Mouse (Mus musculus): Measurements from ENCODE around the gene Bbs9. TPM values are rescaled to one million over a fixed set of nuclear protein-coding genes. Genes with fewer than 3 reads are reported as not detected.

The Bbs9 gene
- polyA plus RNA-seq, 1 experiment from 2014 or later: 15.0 TPM

GRCm38 (mm10) chr9:22627912-22628311 lies 152.4 kb downstream of the Bbs9 start:
- ATAC-seq (replicated peaks; ENCODE audit: insufficient number of reproducible peaks, low FRiP score, low TSS enrichment, low read depth) (no peak), DNase-seq (ENCODE audit: low spot score) (no peak)
- Histone ChIP-seq H3K9ac (replicated peaks; ENCODE audit: low read length) (no peak overlapping the region), H3K4me1 (ENCODE audit: control insufficient read depth, insufficient read depth, low read length) (no peaks in the 10 kb centered on the region), H3K4me2 (ENCODE audit: low read depth, low read length) (no peak overlapping the region), H3K27me3 (ENCODE audit: control insufficient read depth, insufficient read depth, low read length) (no peaks in the 10 kb centered on the region), H3K9me3 (replicated peaks; ENCODE audit: control insufficient read depth, low read length) (no peaks in the 10 kb centered on the region), H3K36me3 (replicated peaks; ENCODE audit: control insufficient read depth, insufficient read depth, low read depth, low read length) (no peaks in the 10 kb centered on the region), H3K27ac (replicated peaks; ENCODE audit: low read depth, low read length) (no peak overlapping the region), H3K4me3 (ENCODE audit: low read depth, low read length) (no peak overlapping the region)
- 75% methylated on average over 3 of the region's 3 CpGs for WGBS

GRCm38 (mm10) chr9:22632800-22633485 lies 157.4 kb downstream of the Bbs9 start:
- Histone ChIP-seq H3K9me3 (replicated peaks; ENCODE audit: control insufficient read depth, low read length) (no peaks in the 10 kb centered on the region), H3K36me3 (replicated peaks; ENCODE audit: control insufficient read depth, insufficient read depth, low read depth, low read length) (no peaks in the 10 kb centered on the region), H3K4me1 (ENCODE audit: control insufficient read depth, insufficient read depth, low read length) (no peaks in the 10 kb centered on the region), H3K27ac (replicated peaks; ENCODE audit: low read depth, low read length) (no peak overlapping the region), H3K4me2 (ENCODE audit: low read depth, low read length) (no peak overlapping the region), H3K4me3 (ENCODE audit: low read depth, low read length) (no peak overlapping the region), H3K9ac (replicated peaks; ENCODE audit: low read length) (no peak overlapping the region), H3K27me3 (ENCODE audit: control insufficient read depth, insufficient read depth, low read length) (no peaks in the 10 kb centered on the region)
- DNase-seq (ENCODE audit: low spot score) (no peak), ATAC-seq (replicated peaks; ENCODE audit: insufficient number of reproducible peaks, low FRiP score, low TSS enrichment, low read depth) (no peak)
- 91% methylated on average over 9 of the region's 9 CpGs for WGBS

GRCm38 (mm10) chr9:22638502-22638901 lies 163.0 kb downstream of the Bbs9 start:
- H3K9ac ChIP-seq (replicated peaks; ENCODE audit: low read length): no peak overlapping the region
- no peak overlapping the region for H3K27ac ChIP-seq (replicated peaks; ENCODE audit: low read depth, low read length)
- 92% methylated on average over 5 of the region's 5 CpGs for WGBS
- no peaks in the 10 kb centered on the region for H3K4me1 ChIP-seq (ENCODE audit: control insufficient read depth, insufficient read depth, low read length)
- no peaks in the 10 kb centered on the region for H3K36me3 ChIP-seq (replicated peaks; ENCODE audit: control insufficient read depth, insufficient read depth, low read depth, low read length)
- no peaks in the 10 kb centered on the region for H3K27me3 ChIP-seq (ENCODE audit: control insufficient read depth, insufficient read depth, low read length)
- ATAC-seq (replicated peaks; ENCODE audit: insufficient number of reproducible peaks, low FRiP score, low TSS enrichment, low read depth) (no peak), DNase-seq (ENCODE audit: low spot score) (no peak)
- H3K4me3 ChIP-seq (ENCODE audit: low read depth, low read length): no peak overlapping the region
- H3K4me2 ChIP-seq (ENCODE audit: low read depth, low read length): no peak overlapping the region
- H3K9me3 ChIP-seq (replicated peaks; ENCODE audit: control insufficient read depth, low read length): no peaks in the 10 kb centered on the region

DNA sequence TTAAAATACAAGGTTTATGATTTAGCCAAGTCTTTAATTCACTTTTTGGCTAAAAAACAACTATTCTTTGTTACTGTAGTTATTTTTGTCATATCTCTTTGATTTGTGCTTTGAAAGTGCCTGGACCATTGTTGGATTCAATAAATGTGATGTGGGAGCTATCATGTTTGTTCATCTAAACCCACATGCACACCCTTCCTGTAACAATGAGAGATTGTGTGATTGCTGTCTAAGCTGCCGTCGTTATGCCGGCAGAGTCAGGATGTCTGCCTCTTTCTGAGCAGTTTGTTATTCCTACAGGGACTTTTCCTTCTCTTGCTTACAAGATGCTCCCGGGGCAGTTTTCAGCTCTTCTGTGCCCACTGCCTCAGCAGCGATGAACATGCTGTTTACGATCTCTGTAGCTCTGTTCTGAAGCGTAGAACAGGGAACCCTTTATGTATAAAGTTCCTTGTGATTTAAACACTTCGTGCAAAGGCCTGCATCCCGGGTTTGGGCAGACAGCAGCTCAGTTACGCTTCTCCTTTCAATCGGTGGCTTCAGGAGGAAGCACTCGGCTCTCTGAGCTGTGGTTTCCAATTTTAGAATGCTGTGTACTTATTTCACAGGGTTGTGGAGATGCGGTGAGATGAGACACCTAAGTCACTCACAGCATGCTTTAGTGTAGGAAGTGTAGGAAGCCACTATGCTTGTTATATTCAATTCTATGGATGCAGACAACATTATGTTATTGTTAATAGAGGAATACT lies 165.3 kb downstream of the Bbs9 start:
- DNase-seq (ENCODE audit: low spot score) (peak; percentile 13), ATAC-seq (replicated peaks; ENCODE audit: insufficient number of reproducible peaks, low FRiP score, low TSS enrichment, low read depth) (no peak)
- Histone ChIP-seq H3K27ac (replicated peaks; ENCODE audit: low read depth, low read length) (no peak overlapping the region), H3K36me3 (replicated peaks; ENCODE audit: control insufficient read depth, insufficient read depth, low read depth, low read length) (no peaks in the 10 kb centered on the region), H3K27me3 (ENCODE audit: control insufficient read depth, insufficient read depth, low read length) (no peaks in the 10 kb centered on the region), H3K9me3 (replicated peaks; ENCODE audit: control insufficient read depth, low read length) (no peaks in the 10 kb centered on the region), H3K4me1 (ENCODE audit: control insufficient read depth, insufficient read depth, low read length) (no peaks in the 10 kb centered on the region), H3K9ac (replicated peaks; ENCODE audit: low read length) (no peak overlapping the region), H3K4me2 (ENCODE audit: low read depth, low read length) (no peak overlapping the region), H3K4me3 (ENCODE audit: low read depth, low read length) (no peak overlapping the region)
- 29% methylated on average over 13 of the region's 13 CpGs for WGBS

- WGBS: 85% methylated on average over 6 of the region's 6 CpGs
- Histone ChIP-seq H3K9ac (replicated peaks; ENCODE audit: low read length) (no peak overlapping the region), H3K27me3 (ENCODE audit: control insufficient read depth, insufficient read depth, low read length) (no peaks in the 10 kb centered on the region), H3K4me3 (ENCODE audit: low read depth, low read length) (no peak overlapping the region), H3K4me1 (ENCODE audit: control insufficient read depth, insufficient read depth, low read length) (no peaks in the 10 kb centered on the region), H3K27ac (replicated peaks; ENCODE audit: low read depth, low read length) (no peak overlapping the region), H3K36me3 (replicated peaks; ENCODE audit: control insufficient read depth, insufficient read depth, low read depth, low read length) (no peaks in the 10 kb centered on the region), H3K9me3 (replicated peaks; ENCODE audit: control insufficient read depth, low read length) (no peaks in the 10 kb centered on the region), H3K4me2 (ENCODE audit: low read depth, low read length) (no peak overlapping the region)
- ATAC-seq (replicated peaks; ENCODE audit: insufficient number of reproducible peaks, low FRiP score, low TSS enrichment, low read depth): no peak
- DNase-seq (ENCODE audit: low spot score): no peak
These were observed 170.4 kb downstream of the Bbs9 start for GRCm38 (mm10) chr9:22645844-22646390.

DNA sequence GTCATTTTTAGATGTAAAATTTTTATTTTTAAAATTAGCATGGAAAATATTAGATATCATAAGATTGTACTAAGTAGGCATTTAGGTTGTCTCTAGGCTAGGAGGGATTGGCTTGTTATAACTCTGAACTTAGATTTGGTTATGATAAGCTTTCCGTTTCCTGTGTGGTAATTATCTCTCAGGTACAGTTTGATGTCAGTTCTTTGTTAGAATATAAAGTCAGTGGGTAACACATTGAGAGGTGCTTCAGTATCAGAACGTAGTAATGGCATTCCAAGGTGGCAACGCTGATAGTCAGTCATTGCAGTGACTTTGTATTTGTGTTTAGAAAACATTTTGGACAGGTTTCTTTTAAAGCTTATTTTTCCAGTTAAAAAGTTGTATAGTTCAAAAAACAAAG lies 170.9 kb downstream of the Bbs9 start:
- ATAC-seq (replicated peaks; ENCODE audit: insufficient number of reproducible peaks, low FRiP score, low TSS enrichment, low read depth): no peak
- Histone ChIP-seq H3K9ac (replicated peaks; ENCODE audit: low read length) (no peak overlapping the region), H3K4me1 (ENCODE audit: control insufficient read depth, insufficient read depth, low read length) (no peaks in the 10 kb centered on the region), H3K4me3 (ENCODE audit: low read depth, low read length) (no peak overlapping the region), H3K27ac (replicated peaks; ENCODE audit: low read depth, low read length) (no peak overlapping the region), H3K36me3 (replicated peaks; ENCODE audit: control insufficient read depth, insufficient read depth, low read depth, low read length) (no peaks in the 10 kb centered on the region), H3K9me3 (replicated peaks; ENCODE audit: control insufficient read depth, low read length) (no peaks in the 10 kb centered on the region), H3K27me3 (ENCODE audit: control insufficient read depth, insufficient read depth, low read length) (no peaks in the 10 kb centered on the region), H3K4me2 (ENCODE audit: low read depth, low read length) (no peak overlapping the region)
- WGBS: 93% methylated on average over 3 of the region's 3 CpGs
- DNase-seq (ENCODE audit: low spot score): no peak

GRCm38 (mm10) chr9:22648163-22648562 lies 172.6 kb downstream of the Bbs9 start:
- Histone ChIP-seq H3K27me3 (ENCODE audit: control insufficient read depth, insufficient read depth, low read length) (no peaks in the 10 kb centered on the region), H3K27ac (replicated peaks; ENCODE audit: low read depth, low read length) (no peak overlapping the region), H3K4me1 (ENCODE audit: control insufficient read depth, insufficient read depth, low read length) (no peaks in the 10 kb centered on the region), H3K9ac (replicated peaks; ENCODE audit: low read length) (no peak overlapping the region), H3K9me3 (replicated peaks; ENCODE audit: control insufficient read depth, low read length) (no peaks in the 10 kb centered on the region), H3K36me3 (replicated peaks; ENCODE audit: control insufficient read depth, insufficient read depth, low read depth, low read length) (no peaks in the 10 kb centered on the region), H3K4me2 (ENCODE audit: low read depth, low read length) (no peak overlapping the region), H3K4me3 (ENCODE audit: low read depth, low read length) (no peak overlapping the region)
- WGBS: 94% methylated on average over 3 of the region's 3 CpGs
- no peak for ATAC-seq (replicated peaks; ENCODE audit: insufficient number of reproducible peaks, low FRiP score, low TSS enrichment, low read depth)
- DNase-seq (ENCODE audit: low spot score): no peak

GRCm38 (mm10) chr9:22649606-22650005 lies 174.1 kb downstream of the Bbs9 start:
- no peak overlapping the region for H3K4me3 ChIP-seq (ENCODE audit: low read depth, low read length)
- H3K36me3 ChIP-seq (replicated peaks; ENCODE audit: control insufficient read depth, insufficient read depth, low read depth, low read length): no peaks in the 10 kb centered on the region
- no peaks in the 10 kb centered on the region for H3K27me3 ChIP-seq (ENCODE audit: control insufficient read depth, insufficient read depth, low read length)
- WGBS: 79% methylated on average over 10 of the region's 10 CpGs
- H3K9ac ChIP-seq (replicated peaks; ENCODE audit: low read length): no peak overlapping the region
- no peaks in the 10 kb centered on the region for H3K9me3 ChIP-seq (replicated peaks; ENCODE audit: control insufficient read depth, low read length)
- H3K4me1 ChIP-seq (ENCODE audit: control insufficient read depth, insufficient read depth, low read length): no peaks in the 10 kb centered on the region
- ATAC-seq (replicated peaks; ENCODE audit: insufficient number of reproducible peaks, low FRiP score, low TSS enrichment, low read depth) (no peak), DNase-seq (ENCODE audit: low spot score) (no peak)
- H3K27ac ChIP-seq (replicated peaks; ENCODE audit: low read depth, low read length): no peak overlapping the region
- no peak overlapping the region for H3K4me2 ChIP-seq (ENCODE audit: low read depth, low read length)
